Mouse (Mus musculus) intestine, postnatal 0 days (tissue): ENCODE measurements around the gene Olfr1357. TPM values are rescaled to one million over a fixed set of nuclear protein-coding genes. Genes with fewer than 3 reads are reported as not detected.

Experiments
- ATAC-seq: fragments of 200-750 bp; cut with Nextera tagmentation; 2 replicates; pipeline ENCODE4 v1.8.0; 2017; ENCODE audit warnings: mild to moderate bottlenecking, moderate TSS enrichment, moderate library complexity
- H3K27ac ChIP-seq: fragments of 300-500 bp; sonication (generic); 2 replicates; pipeline ENCODE4 v1.5.1; 2014; ENCODE audit warnings: mild to moderate bottlenecking, low read depth, low read length, moderate library complexity
- H3K27me3 ChIP-seq: fragments of 300-500 bp; sonication (generic); replicated peaks from 2 replicates; pipeline ENCODE4 v1.6.1; 2014; ENCODE audit warnings: low read length, mixed read lengths; ENCODE audit not compliant: control insufficient read depth, insufficient read depth
- H3K36me3 ChIP-seq: fragments of 300-500 bp; sonication (generic); 2 replicates; pipeline ENCODE4 v1.6.1; 2014; ENCODE audit warnings: mild to moderate bottlenecking, moderate library complexity; ENCODE audit not compliant: control insufficient read depth, insufficient read depth
- H3K4me1 ChIP-seq: fragments of 300-500 bp; sonication (generic); replicated peaks from 2 replicates; pipeline ENCODE4 v1.6.1; 2014; ENCODE audit warnings: antibody characterized with exemption, low read length, mixed read lengths; ENCODE audit not compliant: control insufficient read depth, insufficient read depth
- H3K4me2 ChIP-seq: fragments of 300-500 bp; sonication (generic); replicated peaks from 2 replicates; pipeline ENCODE4 v1.6.1; 2014; ENCODE audit warnings: low read depth, mild to moderate bottlenecking, moderate library complexity
- H3K4me3 ChIP-seq: fragments of 300-500 bp; sonication (generic); 2 replicates; pipeline ENCODE4 v1.5.1; 2014; ENCODE audit warnings: low read depth, low read length
- H3K9ac ChIP-seq: fragments of 300-500 bp; sonication (generic); 2 replicates; pipeline ENCODE4 v1.6.1; 2014; ENCODE audit warnings: mild to moderate bottlenecking, low read depth, low read length
- H3K9me3 ChIP-seq: fragments of 300-500 bp; sonication (generic); 2 replicates; pipeline ENCODE4 v1.6.1; 2016; ENCODE audit warnings: mixed run types; ENCODE audit not compliant: control insufficient read depth
- CTCF ChIP-seq: sonication (generic); IDR thresholded peaks from 2 replicates; pipeline ENCODE4 v1.5.1; 2016; ENCODE audit warnings: low read depth, mild to moderate bottlenecking, control low read depth, antibody characterized with exemption, moderate library complexity
- WGBS: fragments of 180-500 bp; shearing (Covaris S2); extraction: QIAGEN DNeasy Blood & Tissue Kit; methylation state at CpG from one replicate; pipeline ENCODE4 v1.1.7; 2014; 5-methylcytosine and 5-hydroxymethylcytosine counted together
- polyA plus RNA-seq: library from polyadenylated mRNA; unstranded; fragments of >200 nt; fragmentation: Nextera tagmentation; extraction: Ambion mirVana; gene quantifications from 2 replicates; pipeline ENCODE4 v1.2.1, GENCODE M21; 2015

Olfr1357 gene
- polyA plus RNA-seq, 1 experiment from 2014 or later = not detected

GRCm38 (mm10) chr10:78570416-78570815 is 47.5 kb downstream of the Olfr1357 start:
- Histone ChIP-seq H3K9ac (no peak overlapping the region), H3K4me3 (no peak overlapping the region), H3K36me3 (no peaks in the 10 kb centered on the region), H3K27me3 (no peaks in the 10 kb centered on the region), H3K27ac (no peak overlapping the region), H3K9me3 (no peaks in the 10 kb centered on the region), H3K4me2 (no peak overlapping the region), H3K4me1 (no peaks in the 10 kb centered on the region)
- TF ChIP-seq CTCF = no peak
- ATAC-seq = no peak
- whole genome bisulfite sequencing = 61% methylated on average over 6 of the region's 6 CpGs

- no peak overlapping the region for H3K9ac ChIP-seq
These were observed 48.2 kb downstream of the Olfr1357 start for GRCm38 (mm10) chr10:78569686-78570085.

GRCm38 (mm10) chr10:78569191-78569590 is 48.7 kb downstream of the Olfr1357 start:
- Histone ChIP-seq H3K27ac (no peak overlapping the region), H3K4me2 (no peak overlapping the region), H3K4me1 (no peaks in the 10 kb centered on the region), H3K27me3 (no peaks in the 10 kb centered on the region), H3K9ac (no peak overlapping the region), H3K4me3 (no peak overlapping the region), H3K9me3 (no peaks in the 10 kb centered on the region), H3K36me3 (no peaks in the 10 kb centered on the region)
- ATAC-seq = no peak
- TF ChIP-seq CTCF = no peak
- 84% methylated on average over 3 of the region's 3 CpGs for WGBS

More at GRCm38 (mm10) chr10:78569686-78570085, 48.2 kb downstream of the Olfr1357 start:
- WGBS = 62% methylated on average over 3 of the region's 3 CpGs
- no peak overlapping the region for H3K4me3 ChIP-seq
- no peak overlapping the region for H3K4me2 ChIP-seq
- H3K9me3 ChIP-seq = no peaks in the 10 kb centered on the region
- no peaks in the 10 kb centered on the region for H3K4me1 ChIP-seq
- no peak for ATAC-seq
- no peaks in the 10 kb centered on the region for H3K36me3 ChIP-seq
- no peak for TF ChIP-seq CTCF
- H3K27ac ChIP-seq = no peak overlapping the region
- H3K27me3 ChIP-seq = no peaks in the 10 kb centered on the region

- H3K36me3 ChIP-seq = no peaks in the 10 kb centered on the region
- H3K27me3 ChIP-seq = no peaks in the 10 kb centered on the region
- no peak for ATAC-seq
- TF ChIP-seq CTCF = no peak
- no peak overlapping the region for H3K4me2 ChIP-seq
- 80% methylated on average over 1 of the region's 1 CpGs for WGBS
- H3K9ac ChIP-seq = no peak overlapping the region
- no peak overlapping the region for H3K4me3 ChIP-seq
- no peaks in the 10 kb centered on the region for H3K9me3 ChIP-seq
- H3K27ac ChIP-seq = no peak overlapping the region
- no peaks in the 10 kb centered on the region for H3K4me1 ChIP-seq
These were observed 52.8 kb downstream of the Olfr1357 start for GRCm38 (mm10) chr10:78565070-78565469.

Other genes starting within 250 kb of the Olfr1357 start
- 141 and 148 TPM in 2 replicates for gene Rrp1, start 205.0 kb downstream of the Olfr1357 start, polyA plus RNA-seq
- gene Cstb, start 192.4 kb downstream of the Olfr1357 start, polyA plus RNA-seq = 1,208 and 1,296 TPM in 2 replicates
- gene Pdxk, start 153.1 kb downstream of the Olfr1357 start, polyA plus RNA-seq = 22.8 and 26.5 TPM in 2 replicates
- not detected in 2 replicates for gene Olfr1358, start 100.6 kb downstream of the Olfr1357 start, polyA plus RNA-seq
- 92.8 and 96.8 TPM in 2 replicates for gene Ilvbl, start 43.7 kb downstream of the Olfr1357 start, polyA plus RNA-seq
- gene Syde1, start 26.1 kb downstream of the Olfr1357 start, polyA plus RNA-seq = 6.2 and 6.5 TPM in 2 replicates
- 0.10 and 0.30 TPM in 2 replicates for gene Casp14, start 100.2 kb upstream of the Olfr1357 start, polyA plus RNA-seq
- gene Ccdc105, start 135.0 kb upstream of the Olfr1357 start, polyA plus RNA-seq = not detected in 2 replicates
- 0.38 and 0.51 TPM in 2 replicates for gene Slc1a6, start 162.4 kb upstream of the Olfr1357 start, polyA plus RNA-seq
- gene Olfr1356, start 234.1 kb upstream of the Olfr1357 start, polyA plus RNA-seq = not detected in 2 replicates